Mouse (Mus musculus): ENCODE measurements around the gene Galnt17.

The Galnt17 gene

DNA sequence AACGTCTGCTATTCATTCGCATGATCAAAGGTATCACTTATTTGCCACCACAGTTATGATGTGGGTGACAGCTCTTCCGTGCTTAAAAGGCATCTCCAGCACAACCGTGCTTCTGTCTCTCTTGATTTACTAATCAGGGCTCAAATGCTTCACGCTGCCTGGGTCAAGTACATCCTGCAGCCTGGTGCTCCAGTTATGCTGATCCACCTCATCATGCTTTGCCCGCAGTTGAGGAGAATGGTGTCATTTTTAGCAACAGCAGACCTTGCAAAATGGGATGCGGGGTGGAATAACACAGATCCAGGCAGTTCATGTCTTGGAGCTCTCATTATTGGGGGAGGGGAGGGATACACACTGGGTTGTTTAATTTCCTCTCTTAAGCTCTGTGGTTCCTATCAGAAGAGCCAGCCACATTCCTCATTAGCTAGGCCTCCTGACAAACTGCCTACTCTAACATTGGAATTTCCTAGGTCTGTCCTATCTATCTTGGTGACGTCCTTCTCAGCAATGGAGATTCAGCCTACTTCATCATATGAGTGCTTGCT is 187.9 kb downstream of the Galnt17 start:
- no peak for DNase-seq (ENCODE audit: low spot score)

DNA sequence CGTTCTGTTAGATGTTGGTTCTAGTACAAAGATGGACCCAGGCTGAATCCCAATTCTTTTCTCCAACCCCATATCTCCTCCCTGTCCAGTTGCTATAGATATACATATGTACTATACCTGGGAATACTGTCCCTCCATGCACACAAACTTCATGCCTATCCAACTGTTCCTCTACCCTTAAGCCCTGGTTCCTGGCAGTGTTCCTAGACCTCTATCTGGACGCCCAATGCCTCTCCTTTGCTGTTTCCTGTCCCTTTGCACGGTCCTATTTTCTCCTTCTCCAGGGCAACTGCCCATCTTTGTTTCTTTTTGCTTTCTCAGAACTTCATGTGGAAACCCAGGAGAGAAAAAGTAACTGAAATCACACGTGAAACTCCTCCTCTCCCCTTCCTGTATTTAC is 188.4 kb downstream of the Galnt17 start:
- no peak for DNase-seq (ENCODE audit: low spot score)

DNA sequence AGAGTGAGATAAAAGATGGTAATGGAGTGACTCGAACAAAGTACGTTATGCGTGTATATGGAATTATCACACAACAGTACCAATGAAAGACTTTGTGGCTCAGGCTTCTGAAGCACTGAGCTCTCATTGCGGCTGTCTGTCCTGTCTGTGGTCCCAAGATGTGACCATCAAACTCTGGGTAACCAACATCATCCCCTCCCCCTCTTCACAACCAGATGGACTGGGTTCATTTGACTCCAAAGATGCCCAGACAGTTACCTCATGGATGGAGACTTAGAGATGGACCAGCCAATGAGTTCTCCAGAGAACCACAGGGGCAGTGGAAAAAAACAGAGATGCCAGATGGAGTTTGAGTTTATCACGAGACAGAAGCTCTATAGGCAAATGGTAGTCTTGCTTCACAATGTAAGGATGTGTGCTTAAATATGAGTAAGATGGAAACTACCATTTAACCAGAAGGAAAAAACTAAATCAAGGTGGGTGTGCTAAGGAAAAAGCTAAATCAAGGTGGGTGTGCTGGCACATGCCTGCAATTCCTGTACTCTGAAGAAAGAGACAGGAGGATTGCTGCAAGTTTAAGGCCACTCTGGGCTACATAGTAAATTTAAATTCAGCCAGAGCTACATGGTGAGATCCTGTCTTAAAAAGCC is 190.8 kb downstream of the Galnt17 start:
- DNase-seq (ENCODE audit: low spot score): no peak

DNA sequence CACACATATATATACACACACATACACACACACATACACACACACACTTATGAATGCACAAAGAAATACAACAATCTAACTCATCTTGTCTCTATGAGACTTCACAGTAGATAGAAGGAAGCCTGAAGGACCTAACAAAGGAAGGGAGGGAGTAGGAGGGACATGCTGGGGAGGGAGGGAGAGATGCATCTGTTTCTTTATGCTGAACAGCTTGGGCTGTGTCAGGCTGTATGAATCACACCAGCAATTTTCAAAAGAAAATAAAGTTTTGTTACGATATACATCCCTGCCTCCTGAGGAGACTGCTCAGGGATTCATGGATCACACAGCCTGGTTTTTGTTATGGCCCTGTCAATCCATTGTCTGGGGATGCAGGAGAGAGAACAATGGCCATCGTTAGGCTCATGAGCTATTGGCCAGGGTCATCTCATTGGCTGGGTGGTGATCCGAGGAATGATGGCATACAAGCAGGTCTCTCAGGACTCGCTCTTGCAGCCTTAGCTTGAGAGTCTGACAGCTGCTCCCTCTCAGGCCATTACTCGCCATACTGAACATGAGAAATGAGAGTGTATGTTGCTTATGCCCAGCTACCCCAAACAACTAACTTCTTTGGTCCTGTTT is 194.3 kb downstream of the Galnt17 start:
- DNase-seq (ENCODE audit: low spot score): no peak

DNA sequence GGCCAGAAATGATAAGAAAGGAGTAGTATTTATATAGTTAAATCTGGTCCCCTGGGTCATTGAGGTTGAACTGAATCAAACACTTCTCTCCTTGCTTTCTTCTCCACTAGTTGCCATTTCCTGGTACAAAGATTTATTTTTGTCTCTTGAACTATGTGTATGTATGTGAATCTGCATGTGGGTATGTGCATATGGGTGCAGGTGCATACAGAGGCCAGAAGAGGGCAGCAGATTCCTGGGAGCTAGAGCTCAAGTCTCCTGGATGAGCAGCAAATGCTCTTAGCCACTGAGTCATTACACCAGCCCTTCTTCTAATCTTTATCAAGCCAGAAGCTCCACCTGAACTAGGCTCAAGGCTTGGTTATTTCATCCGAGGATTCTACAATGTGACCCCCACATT is 201.1 kb downstream of the Galnt17 start:
- DNase-seq (ENCODE audit: low spot score): no peak

DNA sequence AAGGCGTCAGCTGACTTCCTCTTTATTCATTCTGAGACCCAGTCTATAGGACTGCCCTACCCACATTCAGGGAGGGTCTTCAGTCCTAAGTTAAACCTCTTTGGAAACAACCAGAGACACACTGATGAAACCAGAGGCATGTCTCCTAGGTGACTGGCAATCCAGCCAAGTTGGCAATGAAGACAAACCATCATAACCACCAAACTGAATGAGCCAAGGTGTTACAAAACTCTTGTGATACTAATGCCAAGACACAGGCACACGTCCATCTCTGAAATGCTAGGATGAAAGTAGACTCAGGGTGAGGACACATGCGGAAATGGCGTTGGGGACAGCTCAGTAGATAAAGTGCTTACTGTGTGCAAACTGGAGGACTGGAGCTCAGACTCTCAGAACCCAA is 211.5 kb downstream of the Galnt17 start:
- DNase-seq (ENCODE audit: low spot score): no peak

DNA sequence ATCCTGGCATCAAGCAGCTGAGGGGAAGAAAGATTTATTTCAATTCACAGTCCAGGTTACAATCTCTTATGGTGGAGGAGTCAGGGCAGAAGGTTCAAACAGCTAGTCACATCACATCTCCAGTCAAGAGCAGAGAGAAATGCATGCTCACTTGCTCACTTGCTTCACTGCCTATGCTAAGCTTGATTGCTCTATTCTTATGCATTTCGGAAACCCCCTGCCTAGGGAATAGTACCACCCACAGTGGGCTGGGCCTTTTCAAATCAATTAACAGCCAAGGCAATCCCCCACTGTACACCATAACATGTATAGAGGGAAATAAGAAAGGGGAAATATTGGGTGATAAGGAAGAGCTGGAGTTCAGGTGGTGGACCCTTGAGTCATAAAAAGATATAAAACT is 212.7 kb downstream of the Galnt17 start:
- no peak for DNase-seq (ENCODE audit: low spot score)

DNA sequence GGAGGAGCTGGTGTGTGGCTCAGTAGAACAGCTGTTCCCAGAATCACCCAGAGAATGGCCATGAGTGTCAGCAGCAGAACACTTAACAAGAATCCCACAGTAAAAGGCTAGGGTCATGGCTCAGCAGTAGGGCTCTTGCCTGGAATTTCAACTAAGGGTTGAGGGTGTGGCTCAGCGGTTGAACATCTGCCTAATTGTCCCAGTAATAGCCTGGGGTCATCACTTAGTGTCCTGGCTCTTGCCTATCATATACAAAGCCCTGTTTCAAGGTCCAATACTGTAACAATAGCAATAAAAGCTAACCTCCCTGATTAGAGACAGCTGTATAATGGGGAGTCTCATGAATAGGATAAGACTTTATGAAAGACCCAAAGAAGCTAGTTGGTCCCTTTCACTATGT is 213.5 kb downstream of the Galnt17 start:
- no peak for DNase-seq (ENCODE audit: low spot score)

DNA sequence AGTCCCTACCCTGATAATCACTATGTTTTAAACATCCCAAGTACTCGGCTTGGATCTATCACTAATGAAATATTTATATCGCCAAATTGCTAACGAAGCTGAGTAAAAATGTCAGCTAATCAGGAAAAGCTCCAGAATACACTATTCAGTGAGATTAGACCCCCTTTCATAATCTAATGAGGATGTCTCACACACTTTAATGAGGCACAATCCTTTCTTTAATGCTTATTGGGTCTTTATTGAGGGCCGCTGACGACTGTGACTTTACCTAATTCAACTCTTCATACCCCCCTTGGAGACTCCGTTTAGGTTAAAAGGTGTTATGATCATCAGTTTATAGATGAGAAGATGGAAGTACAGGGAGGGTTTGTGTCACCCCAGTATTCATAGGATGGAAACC is 214.2 kb downstream of the Galnt17 start:
- no peak for DNase-seq (ENCODE audit: low spot score)

DNA sequence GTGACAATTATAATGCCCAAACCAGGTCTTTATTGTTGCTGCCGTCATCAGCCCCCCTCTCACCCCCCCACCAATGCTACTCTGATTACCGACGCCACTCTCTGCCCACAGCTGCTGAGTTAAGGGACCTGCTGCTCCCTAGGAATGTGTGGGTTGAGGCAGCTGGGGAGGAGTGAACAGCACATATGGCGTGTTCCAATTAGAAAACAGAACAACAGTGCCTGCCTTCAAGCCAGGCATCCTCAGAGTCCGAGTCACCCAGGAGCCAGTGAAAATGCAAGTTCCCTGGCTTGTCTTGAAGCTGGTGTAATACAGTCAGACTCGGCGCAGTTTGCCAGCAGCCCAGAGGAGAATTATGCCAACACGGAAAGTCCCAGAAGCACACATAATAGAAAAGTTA is 218.4 kb downstream of the Galnt17 start:
- no peak for DNase-seq (ENCODE audit: low spot score)

DNA sequence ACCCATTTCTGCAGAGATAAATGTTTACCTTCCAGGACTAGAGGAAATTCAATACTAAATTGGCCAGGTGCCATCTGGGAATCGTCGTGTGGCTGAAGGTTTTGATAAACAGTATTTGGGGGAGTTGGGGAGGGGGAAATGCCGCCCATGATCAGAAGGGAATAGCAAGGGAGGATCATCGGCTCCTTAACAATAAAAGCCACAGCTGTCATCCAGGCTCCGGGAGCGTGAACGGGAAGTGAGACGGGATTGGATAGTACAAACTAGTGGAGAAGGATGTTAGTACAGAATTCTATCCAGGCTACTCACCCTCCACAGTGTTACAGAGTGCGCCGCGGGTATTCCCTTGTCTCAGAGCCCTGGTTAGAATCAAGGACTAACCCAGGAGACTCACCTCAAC is 219.4 kb downstream of the Galnt17 start:
- DNase-seq (ENCODE audit: low spot score): no peak

DNA sequence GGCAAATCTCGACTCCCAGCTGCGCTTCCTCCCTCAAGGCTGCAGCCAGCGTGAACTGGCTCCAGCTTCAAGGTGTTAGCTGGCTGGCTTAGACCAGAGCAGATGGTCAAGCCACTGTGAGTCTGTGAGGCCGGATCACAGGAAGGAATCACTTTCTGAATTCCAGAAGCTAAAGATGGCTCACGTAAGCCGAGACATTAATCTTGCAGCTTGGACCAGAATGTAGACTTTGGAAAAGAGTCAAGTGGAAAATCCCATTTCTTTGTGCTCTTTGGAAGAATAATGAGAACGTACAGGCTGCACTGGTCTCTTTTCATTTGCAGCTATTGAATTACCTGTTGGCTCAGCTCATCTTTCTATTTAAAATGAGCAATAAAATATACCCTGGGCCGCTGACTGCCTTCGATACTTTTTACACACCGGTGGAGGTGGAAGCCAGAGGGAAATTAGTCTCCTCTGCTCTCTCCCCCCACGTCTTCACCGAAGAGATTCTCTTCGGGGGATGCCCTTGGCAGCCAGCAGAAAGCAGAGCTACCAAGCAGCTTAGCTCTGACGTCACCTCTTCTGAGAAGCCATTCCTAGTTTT is 225.1 kb downstream of the Galnt17 start:
- DNase-seq (ENCODE audit: low spot score): no peak

DNA sequence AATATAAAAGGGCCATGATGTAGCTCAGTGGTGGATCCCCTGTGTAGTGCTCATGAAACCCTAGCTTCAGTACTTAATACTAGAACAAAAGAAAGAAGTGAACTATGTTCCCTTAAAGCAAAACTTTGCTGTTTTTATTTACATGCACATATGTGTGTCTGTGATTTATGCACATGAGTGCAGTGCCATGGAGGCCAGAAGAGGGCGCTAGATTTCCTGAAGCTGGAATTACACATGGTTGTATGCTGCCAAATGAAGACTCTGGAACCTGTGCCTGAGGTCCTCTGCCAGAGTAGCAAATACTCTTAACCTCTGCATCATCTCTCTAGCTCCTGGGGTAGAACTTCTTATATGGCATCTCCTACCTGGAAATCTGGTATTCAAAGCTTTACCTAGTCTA is 230.6 kb downstream of the Galnt17 start:
- no peak for DNase-seq (ENCODE audit: low spot score)

DNA sequence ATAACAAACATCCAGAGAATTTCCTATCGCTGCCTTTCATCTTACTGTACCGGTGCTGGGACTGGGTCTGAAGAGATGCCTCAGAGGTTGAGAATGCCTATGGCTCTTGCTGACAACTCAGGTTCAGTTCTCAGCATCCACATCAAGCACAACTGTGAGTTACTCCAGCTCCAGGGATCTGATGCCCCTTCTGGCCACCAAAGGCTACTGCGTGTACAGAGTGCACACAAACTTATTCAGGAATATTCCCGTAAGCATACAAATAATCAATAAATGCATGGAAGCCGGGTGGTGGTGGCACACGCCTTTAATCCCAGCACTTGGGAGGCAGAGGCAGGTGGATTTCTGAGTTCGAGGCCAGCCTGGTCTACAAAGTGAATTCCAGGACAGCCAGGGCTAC is 232.5 kb downstream of the Galnt17 start:
- DNase-seq (ENCODE audit: low spot score): no peak

DNA sequence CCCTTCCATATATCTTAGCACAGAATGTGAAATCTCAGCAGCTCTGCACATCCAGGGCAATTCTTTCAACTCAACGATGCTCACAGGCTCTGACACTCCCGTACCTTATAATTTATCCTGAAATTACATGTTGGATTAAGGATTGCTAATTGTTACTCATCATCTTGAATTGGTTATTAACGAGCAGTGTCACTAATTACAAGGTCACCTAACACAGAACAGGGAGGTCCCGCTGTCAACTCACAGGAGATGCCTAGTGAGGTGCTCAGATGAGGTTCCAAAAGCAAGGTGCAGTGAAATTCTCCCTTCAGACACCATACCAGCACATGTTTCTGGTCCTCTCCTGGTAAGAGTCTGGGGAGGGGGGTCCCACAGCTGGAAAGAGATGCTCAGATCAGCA is 234.0 kb downstream of the Galnt17 start:
- DNase-seq (ENCODE audit: low spot score): no peak

DNA sequence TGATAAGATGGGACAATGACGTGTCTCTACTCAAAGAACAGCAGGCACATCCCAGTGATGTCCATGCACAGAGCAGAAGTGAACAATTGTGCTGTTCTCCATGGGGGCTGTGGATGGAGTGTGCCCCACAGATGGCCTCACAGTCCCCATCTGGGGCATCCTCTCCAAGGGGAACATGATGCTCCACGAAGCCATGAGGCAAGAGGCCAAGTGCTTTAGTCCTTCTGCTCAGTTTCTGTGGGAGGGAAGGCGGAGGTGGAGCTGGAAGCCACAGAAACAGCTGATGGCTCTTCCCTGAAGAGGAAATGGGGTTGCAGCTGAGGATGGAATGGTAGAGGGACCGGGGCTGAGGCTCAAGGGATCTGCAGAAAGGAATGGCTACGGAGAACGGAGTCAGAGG is 243.1 kb downstream of the Galnt17 start:
- no peak for DNase-seq (ENCODE audit: low spot score)

DNA sequence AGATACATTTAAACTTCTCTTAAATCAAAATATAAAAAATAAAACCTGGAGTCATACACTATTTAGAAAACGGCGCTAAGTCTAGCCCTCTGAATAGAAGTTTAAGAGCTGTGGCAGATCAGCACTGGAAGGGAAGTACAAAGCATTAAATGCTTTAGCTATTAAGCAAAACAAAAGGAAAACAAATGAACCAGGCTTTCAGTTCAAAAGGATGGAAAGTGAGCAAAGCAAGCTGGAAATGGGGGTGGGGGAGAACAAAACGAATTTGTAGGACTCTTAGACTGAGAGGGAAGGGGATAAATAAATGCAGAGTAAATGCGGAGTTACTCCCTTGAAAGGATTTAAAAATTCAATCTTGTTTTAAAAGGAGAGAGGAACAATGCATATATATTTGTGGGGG is 259.8 kb downstream of the Galnt17 start:
- DNase-seq (ENCODE audit: low spot score): no peak

DNA sequence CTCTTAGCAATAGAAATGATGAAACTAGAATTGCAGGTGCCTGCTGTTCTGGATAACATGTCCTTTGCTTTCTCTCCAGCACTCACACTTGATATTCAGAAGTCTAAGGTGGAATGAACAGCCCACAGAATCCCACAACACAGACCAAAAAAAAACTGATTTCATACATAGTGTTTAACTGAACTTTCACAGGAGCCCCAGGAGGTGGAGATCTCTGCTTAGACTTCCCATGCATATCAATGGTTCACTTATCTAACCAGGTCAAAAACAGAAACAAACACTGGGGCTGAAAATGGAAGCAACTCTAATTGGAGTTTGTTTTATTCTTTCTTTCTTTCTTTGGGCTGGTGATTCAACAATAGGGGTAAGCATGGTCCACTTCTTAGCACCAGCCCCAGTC is 265.2 kb downstream of the Galnt17 start:
- no peak for DNase-seq (ENCODE audit: low spot score)

DNA sequence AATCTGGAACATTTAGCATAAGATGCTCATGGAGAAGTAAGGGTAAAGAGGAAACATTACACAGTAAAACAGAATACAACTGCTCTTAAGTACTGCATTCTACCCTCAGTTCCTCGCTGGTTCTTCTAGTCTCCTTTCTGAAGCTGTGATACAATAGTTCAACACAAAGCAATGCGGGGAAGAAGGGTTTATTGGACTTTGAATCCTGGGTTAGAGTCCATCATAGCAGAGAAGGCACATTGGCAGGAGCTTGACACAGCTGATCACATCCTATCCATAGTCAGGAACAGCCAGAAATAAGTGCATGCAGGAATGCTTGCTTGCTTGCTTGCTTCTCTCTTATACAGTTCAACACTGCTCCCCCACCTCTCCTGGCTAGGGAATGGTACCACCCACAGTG is 267.9 kb downstream of the Galnt17 start:
- no peak for DNase-seq (ENCODE audit: low spot score)

DNA sequence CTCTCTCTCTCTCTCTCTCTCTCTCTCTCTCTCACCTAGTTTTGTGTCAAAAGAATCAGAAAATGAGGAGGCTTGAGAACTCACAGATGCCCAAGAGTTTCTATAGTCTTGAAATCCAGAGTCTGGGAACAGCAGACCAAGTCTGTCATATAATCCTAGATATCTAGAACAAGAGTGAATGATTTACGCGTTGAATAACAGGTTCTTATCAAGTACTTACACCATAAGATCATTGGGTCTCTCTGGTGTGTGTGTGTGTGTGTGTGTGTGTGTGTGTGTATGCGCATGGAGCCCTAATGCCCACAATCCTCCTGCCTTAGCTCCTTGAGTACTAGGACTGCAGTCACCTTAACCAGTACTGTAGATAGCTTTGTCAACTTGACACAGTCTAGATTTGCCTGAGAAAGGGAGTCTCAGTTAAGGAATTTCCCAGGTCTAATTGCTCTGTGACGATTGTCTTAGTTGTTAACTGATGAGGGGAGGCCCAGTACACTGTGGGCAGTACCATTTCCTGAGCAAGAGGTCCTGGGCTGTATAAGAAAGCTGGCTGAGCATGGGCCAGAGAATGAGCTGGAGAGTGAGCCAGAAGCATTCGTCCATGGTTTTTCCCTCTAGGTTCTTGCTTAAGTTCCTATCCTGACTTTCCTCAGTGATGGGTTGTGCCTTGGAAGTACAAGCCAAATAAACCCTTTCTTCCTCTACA is 268.5 kb downstream of the Galnt17 start:
- no peak for DNase-seq (ENCODE audit: low spot score)

DNA sequence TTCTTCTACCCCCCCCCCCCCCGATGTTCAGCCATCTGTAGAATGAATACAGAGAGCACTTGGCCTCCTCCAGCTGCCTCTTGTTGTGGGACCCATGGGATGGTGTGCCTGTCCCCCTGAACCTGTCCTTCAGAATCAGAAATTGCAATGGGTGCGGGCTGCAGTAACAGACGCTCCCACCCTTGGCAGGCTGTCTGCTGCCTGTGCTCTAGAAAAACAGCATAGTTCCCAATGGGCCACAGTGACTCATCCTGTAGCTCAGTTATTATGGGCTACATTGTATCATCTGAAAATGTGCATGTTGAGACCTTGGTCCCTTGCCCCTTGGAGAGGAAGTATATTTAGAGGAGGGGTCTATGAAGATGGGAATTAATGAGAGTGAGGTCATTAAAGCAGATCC is 283.8 kb downstream of the Galnt17 start:
- no peak for DNase-seq (ENCODE audit: low spot score)

DNA sequence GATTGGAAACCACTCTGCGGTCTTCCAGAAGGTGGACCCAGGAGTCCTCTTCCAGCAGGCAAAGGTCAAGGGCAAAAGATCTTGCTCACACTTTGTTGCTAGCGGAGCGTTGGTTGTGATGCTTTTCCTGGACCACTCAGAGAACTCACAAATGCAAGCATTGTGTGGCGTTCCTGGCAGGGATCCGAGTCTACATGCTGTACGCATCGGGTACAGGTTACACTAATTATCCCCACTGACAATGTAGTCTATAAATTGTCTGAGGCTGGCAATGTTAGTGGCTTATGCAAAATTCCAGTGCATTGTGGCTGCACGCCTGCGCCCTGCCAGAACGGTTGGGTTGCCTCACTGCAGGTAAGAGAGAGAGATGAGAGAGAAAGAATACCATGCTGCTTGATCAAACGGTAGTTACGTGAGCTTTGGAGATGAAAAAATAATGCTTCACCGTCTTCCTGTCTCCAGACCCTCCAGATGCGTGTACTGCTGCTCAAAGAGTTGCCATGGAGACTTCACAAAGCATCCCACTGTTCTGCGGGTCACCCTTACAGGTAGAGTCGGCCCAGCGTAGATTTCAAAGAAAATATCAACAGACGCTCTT is 285.8 kb downstream of the Galnt17 start:
- DNase-seq (ENCODE audit: low spot score): no peak

DNA sequence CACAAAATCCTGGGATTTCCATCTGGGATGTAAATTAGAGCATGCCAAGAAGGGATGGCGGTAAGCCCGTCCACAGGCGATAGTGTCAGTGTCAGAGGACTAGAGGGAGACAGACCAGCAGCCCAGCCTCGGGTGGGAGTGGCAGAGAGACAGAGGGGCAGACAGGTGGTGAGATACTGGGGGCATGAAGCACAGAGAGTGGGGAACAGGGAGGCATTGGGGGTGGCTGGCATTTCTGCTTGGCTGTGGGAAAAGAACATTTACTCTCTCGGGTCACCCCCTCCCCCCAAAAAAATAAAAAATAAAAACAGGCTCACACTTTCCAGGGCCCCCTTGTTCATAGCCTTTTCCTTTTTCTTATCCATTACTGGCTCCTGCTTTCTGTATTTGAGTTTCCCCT is 287.4 kb downstream of the Galnt17 start:
- no peak for DNase-seq (ENCODE audit: low spot score)
